Mouse (Mus musculus) kidney, embryonic 16.5 days (tissue): ENCODE measurements around the gene Zar1. TPM values are rescaled to one million over a fixed set of nuclear protein-coding genes. Genes with fewer than 3 reads are reported as not detected.
"Not testable (repeated sequence)": the region's sequence is repeated elsewhere in the genome, so short reads cannot be mapped to it uniquely, and the experiment has no call there.

Experiments used
- ATAC-seq: fragments of 200-750 bp; cut with Nextera tagmentation; 2 replicates; pipeline ENCODE4 v1.8.0; 2017; ENCODE audit warnings: moderate TSS enrichment; ENCODE audit not compliant: low FRiP score, low TSS enrichment
- H3K27ac ChIP-seq: fragments of 300-500 bp; sonication (generic); 2 replicates; pipeline ENCODE4 v1.5.1; 2014; ENCODE audit warnings: low read length
- H3K27me3 ChIP-seq: fragments of 300-500 bp; sonication (generic); 2 replicates; pipeline ENCODE4 v1.6.1; 2014; ENCODE audit warnings: low read length, control low read depth, mixed read lengths; ENCODE audit not compliant: insufficient read depth
- H3K36me3 ChIP-seq: fragments of 300-500 bp; sonication (generic); 2 replicates; pipeline ENCODE4 v1.6.1; 2014; ENCODE audit warnings: low read length, control low read depth, mixed read lengths; ENCODE audit not compliant: insufficient read depth
- H3K4me1 ChIP-seq: fragments of 300-500 bp; sonication (generic); 2 replicates; pipeline ENCODE4 v1.6.1; 2014; ENCODE audit warnings: low read length, control low read depth, mixed read lengths; ENCODE audit not compliant: insufficient read depth
- H3K4me2 ChIP-seq: fragments of 300-500 bp; sonication (generic); replicated peaks from 2 replicates; pipeline ENCODE4 v1.6.1; 2014; ENCODE audit warnings: low read depth, low read length
- H3K4me3 ChIP-seq: fragments of 300-500 bp; sonication (generic); 2 replicates; pipeline ENCODE4 v1.5.1; 2014; ENCODE audit warnings: mild to moderate bottlenecking, low read length
- H3K9ac ChIP-seq: fragments of 300-500 bp; sonication (generic); replicated peaks from 2 replicates; pipeline ENCODE4 v1.6.1; 2014; ENCODE audit warnings: low read length
- H3K9me3 ChIP-seq: fragments of 300-500 bp; sonication (generic); 2 replicates; pipeline ENCODE4 v1.6.1; 2016; ENCODE audit warnings: low read length, control low read depth
- WGBS: fragments of 180-500 bp; shearing (Covaris S2); extraction: QIAGEN DNeasy Blood & Tissue Kit; methylation state at CpG from one replicate; pipeline ENCODE4 v1.1.7; 2014; 5-methylcytosine and 5-hydroxymethylcytosine counted together
- polyA plus RNA-seq: library from polyadenylated mRNA; unstranded; fragments of >200 nt; fragmentation: Nextera tagmentation; extraction: Ambion mirVana; gene quantifications from 2 replicates; pipeline ENCODE4 v1.2.1, GENCODE M21; 2015

Gene Zar1
- polyA plus RNA-seq, 1 experiment from 2014 or later, result 0.30 TPM

DNA sequence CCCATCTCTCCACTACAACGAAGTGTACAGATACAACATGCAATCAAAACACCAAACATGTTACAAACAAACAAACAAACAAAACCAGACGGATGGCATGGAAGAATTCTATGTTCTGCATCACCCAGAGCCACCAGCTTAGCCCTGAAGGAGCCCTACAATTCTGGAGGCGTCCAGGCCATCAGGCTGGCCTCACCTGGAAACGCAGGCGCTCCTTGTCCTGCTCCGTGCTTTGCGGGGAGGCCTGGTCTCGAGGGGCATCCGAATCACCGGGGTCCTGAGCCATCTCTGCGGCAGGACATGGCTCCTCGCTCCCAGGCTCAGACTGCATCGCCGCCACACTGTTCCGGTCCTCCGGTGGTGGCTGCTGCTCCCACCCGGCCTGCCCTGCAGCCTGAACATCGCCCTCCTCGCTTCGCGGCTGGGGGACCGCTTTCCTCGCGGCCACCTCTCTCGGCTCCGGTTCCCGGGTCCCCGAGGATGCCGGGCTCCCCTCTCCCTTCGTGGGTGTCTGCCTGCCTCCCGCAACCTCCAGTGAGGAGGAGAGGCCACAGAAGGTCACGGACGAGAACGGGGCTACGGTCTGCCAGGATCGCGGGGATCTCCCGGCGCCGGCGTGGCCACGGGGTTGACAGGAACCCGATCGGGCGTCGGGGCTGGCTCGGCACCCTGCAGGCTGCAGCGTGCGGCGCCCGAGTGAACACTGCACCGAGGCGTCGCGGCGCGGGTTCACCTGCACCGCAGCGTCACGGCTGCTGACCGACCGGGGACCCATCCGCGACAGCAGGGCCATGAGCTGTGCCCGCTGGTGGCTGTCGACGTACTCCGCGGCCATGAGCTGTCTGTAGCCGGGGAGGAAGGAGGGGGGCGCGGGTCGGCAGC, 725 bp downstream of the Zar1 start:
- not testable (repeated sequence) for H3K4me1 ChIP-seq, H3K27ac ChIP-seq, H3K9me3 ChIP-seq, H3K36me3 ChIP-seq
- 6% methylated on average over 44 of the region's 73 CpGs for WGBS
- Histone ChIP-seq H3K27me3 (peaks cover 15% of the 10 kb centered on the region), H3K4me2 (peak overlapping the region; percentile 80), H3K9ac (0 out of 2 replicates have a peak overlapping the region, but pooled peaks have one; percentile 44), H3K4me3 (peak overlapping the region; percentile 50)
- peak; percentile 82; the same call in 1 of the 2 replicates for ATAC-seq

DNA sequence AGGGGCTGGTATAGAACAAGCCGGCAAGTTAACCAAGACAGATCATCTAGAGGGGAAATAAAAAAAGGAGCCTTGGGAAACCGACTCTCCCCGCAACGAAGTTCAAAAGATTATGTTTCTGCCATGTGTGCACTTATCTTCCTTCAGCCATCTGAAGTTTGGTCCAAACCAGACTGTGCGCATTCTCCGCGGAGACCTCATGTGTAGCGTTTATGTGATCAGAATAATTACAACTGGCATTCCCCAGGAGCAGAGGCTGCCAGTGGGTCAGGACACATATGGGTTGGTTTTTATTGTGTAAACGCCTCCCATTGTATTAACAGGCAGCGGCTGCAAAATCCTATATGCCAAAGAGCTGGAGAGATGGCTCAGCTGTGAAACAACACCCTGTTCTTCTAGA, 1.5 kb downstream of the Zar1 start:
- H3K9ac ChIP-seq, ATAC-seq, H3K4me3 ChIP-seq, H3K27ac ChIP-seq, H3K36me3 ChIP-seq, H3K4me1 ChIP-seq, H3K9me3 ChIP-seq, H3K4me2 ChIP-seq: not testable (repeated sequence)
- peaks cover 15% of the 10 kb centered on the region for H3K27me3 ChIP-seq
- 50% methylated on average over 10 of the region's 10 CpGs for WGBS

DNA sequence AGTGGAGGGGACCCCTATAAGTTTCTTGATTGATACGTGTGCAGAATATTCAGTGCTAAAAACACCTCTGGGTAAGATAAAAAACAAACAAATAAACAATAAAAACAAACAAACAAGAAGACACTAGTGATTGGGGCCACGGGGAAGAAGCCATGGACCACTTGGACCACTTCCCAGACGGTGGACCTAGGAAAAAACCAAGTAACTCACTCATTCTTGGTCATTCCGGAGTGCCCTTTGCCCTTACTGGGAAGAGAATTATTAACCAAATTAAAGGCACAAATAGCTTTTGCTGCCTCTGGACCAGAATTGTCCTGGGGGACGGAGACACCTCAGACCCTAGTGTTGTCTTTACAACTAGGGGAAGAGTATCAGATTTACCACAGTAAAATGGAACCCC, 15.4 kb downstream of the Zar1 start:
- Histone ChIP-seq H3K27ac (no peak overlapping the region), H3K4me1 (no peaks in the 10 kb centered on the region), H3K36me3 (no peaks in the 10 kb centered on the region), H3K4me2 (no peak overlapping the region), H3K27me3 (no peaks in the 10 kb centered on the region), H3K4me3 (no peak overlapping the region), H3K9me3 (peaks cover 12% of the 10 kb centered on the region), H3K9ac (no peak overlapping the region)
- no peak for ATAC-seq
- WGBS, result 80% methylated on average over 5 of the region's 5 CpGs

DNA sequence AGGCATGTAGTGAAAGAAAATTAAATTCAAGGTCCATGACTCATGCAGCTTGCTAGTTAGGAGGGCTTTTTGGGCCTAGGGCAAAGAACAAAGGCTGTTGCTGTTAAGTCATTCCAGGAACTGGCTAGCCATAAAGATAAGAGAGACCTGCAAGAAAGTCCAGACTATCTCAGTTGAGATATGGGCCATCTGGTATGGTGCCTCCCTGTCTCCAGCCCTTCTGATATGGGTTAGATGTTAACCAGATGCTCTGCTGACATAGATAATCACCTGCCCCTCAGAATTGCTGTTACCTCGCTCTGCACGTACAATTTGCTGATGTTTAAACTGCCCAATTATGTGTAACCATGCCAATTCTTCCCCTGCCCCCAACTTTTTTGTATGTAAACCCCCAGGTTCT, 17.9 kb downstream of the Zar1 start:
- not testable (repeated sequence) for H3K4me2 ChIP-seq, H3K4me3 ChIP-seq, H3K36me3 ChIP-seq, ATAC-seq, H3K27ac ChIP-seq, H3K9ac ChIP-seq, H3K27me3 ChIP-seq, H3K9me3 ChIP-seq, H3K4me1 ChIP-seq
- 91% methylated on average over 2 of the region's 2 CpGs for whole genome bisulfite sequencing

DNA sequence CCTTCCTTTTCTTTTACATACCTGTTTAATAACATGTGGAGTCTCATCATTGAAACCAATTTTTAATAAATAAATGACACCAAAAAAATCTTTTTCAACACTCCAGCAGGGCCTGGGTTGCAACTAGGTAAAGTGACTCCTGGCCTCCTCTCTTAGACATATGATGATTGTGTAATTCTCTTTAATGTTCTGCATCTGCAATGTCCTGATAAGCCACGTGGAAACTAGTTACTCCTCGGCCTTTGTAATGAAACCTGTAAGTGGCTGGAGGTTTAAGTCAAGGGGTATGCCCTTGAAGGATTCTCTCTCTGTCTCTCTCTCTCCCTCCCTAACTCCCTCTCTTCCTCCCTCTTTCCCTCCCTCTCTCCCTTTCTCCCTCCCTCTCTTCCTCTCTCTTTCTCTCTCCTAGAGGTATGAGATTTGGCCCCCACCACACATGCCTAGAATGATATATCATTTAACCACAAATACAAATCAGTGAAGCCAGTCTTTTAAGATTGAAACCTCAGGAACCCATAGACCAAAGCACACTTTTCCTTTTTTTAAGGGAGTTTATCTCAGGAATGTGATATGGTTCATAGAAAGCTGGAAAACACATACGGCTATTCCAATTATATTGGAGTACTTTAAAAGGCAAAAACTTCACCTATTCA, 20.0 kb downstream of the Zar1 start:
- 73% methylated on average over 3 of the region's 3 CpGs for whole genome bisulfite sequencing
- Histone ChIP-seq H3K4me3 (no peak overlapping the region), H3K36me3 (no peaks in the 10 kb centered on the region), H3K27ac (no peak overlapping the region), H3K4me1 (peaks cover 6% of the 10 kb centered on the region; the same call in 1 of the 2 replicates), H3K9me3 (no peaks in the 10 kb centered on the region), H3K9ac (no peak overlapping the region), H3K27me3 (no peaks in the 10 kb centered on the region), H3K4me2 (no peak overlapping the region)
- ATAC-seq, result no peak

DNA sequence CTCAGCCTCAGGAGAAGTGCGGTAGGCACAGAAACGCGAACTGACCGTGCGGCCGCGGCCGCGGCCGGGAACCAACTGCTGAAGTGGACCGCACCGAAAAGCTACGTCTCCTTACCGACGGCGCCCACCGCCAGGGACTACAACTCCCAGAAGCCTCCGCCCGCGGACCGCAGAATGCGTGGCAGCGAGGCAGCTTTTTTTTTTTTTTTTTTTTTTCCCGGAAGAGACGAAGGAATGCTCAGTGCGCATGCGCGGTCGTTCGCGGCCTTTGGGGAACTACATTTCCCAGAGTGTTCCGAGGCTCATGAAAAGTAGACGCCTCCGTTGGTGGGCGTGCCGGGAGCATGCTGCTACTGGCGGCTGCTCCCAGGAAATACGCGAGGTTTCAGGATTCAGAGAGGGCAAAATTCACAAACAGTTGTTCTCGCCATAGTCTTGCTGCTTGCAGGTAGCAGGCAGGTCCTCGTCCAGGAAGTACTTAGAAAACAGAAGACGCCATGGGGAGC, 21.5 kb downstream of the Zar1 start, which contains the start of gene Nfxl1:
TSS of gene Nfxl1 (minus strand) at position 141 of the 506 bp plus-strand sequence.
- H3K9ac ChIP-seq, result peak within 1 kb of the TSS; percentile 95
- H3K27me3 ChIP-seq, result no peaks in the 10 kb centered on the region
- H3K27ac ChIP-seq, result peak within 1 kb of the TSS; percentile 76
- peak within 1 kb of the TSS; percentile 80 for H3K4me2 ChIP-seq
- H3K9me3 ChIP-seq, result no peaks in the 10 kb centered on the region
- H3K36me3 ChIP-seq, result peaks cover 3% of the 10 kb centered on the region
- peak within 1 kb of the TSS; percentile 79 for H3K4me3 ChIP-seq
- H3K4me1 ChIP-seq, result peaks cover 6% of the 10 kb centered on the region; the same call in 1 of the 2 replicates
- under 1% methylated on average over 42 of the region's 42 CpGs for WGBS
- peak; percentile 96 for ATAC-seq

DNA sequence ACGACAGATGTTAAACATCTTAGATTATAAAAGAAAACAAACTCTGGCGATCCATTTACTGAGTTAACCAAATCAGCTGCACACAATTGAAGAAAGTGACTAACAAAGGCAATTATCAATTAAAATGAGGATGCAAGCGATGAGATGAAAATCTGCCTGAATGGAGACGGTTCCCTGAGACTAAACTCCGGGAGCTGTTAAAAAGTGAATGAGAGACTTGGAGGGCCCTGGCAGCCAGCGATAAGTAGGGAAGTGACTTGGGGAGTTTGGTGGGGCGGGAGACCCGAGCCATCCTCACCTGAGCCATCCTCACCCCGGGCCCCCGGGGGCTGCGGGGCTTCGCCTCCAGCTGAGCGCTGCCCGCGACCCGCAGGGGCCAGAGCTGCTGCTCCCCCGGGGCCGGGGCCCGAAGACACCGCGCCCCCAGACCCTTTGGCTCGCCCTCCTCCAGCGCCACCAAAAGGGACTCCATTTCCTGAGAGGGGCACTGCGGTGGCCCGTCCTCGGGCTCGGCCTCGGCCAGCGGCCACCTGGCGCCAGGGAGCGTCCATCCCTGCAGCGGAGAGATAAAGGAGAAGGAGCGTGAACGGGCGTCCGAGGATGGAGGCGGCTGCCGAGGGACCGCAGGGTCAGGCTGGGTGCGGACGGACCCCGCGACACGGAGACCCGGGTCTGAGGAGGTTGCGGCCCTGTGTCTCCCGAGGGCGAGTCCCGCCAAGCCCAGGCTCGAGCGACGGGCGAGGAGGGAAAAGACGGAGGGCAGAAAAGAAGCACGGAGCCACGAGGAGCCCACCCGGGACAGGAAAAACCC, 22.1 kb downstream of the Zar1 start:
- peak overlapping the region; percentile 76 for H3K27ac ChIP-seq
- no peaks in the 10 kb centered on the region for H3K27me3 ChIP-seq
- H3K4me1 ChIP-seq, result peaks cover 6% of the 10 kb centered on the region; the same call in 1 of the 2 replicates
- H3K4me2 ChIP-seq, result peak overlapping the region; percentile 80
- peak overlapping the region; percentile 95 for H3K9ac ChIP-seq
- H3K4me3 ChIP-seq, result peak overlapping the region; percentile 79
- no peaks in the 10 kb centered on the region for H3K9me3 ChIP-seq
- WGBS, result under 1% methylated on average over 57 of the region's 57 CpGs
- peaks cover 5% of the 10 kb centered on the region for H3K36me3 ChIP-seq
- peak; percentile 86 for ATAC-seq

DNA sequence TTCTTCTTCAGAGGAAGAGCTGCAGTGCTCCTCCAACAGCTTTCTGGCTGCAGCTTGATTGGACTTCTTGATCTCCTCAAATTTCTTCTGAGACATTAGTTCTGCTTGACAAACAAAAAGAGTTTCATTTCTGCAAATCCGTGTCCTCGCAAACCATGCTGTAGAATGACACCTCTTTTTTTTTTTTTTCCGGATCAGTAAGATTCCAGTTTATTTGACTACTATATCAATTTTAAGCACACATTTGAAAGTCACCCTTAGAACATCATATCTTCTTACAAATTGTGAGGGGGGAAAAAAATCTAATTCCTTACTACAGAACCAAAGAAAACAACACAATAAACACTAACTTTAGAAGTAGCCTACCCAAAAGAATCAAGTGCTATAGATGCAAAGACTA, 24.8 kb downstream of the Zar1 start:
- Histone ChIP-seq H3K4me1 (peaks cover 6% of the 10 kb centered on the region; the same call in 1 of the 2 replicates), H3K9me3 (no peaks in the 10 kb centered on the region), H3K27ac (no peak overlapping the region), H3K9ac (no peak overlapping the region), H3K4me3 (no peak overlapping the region), H3K36me3 (peaks cover 16% of the 10 kb centered on the region), H3K4me2 (no peak overlapping the region), H3K27me3 (no peaks in the 10 kb centered on the region)
- no peak for ATAC-seq
- 65% methylated on average over 3 of the region's 3 CpGs for WGBS

DNA sequence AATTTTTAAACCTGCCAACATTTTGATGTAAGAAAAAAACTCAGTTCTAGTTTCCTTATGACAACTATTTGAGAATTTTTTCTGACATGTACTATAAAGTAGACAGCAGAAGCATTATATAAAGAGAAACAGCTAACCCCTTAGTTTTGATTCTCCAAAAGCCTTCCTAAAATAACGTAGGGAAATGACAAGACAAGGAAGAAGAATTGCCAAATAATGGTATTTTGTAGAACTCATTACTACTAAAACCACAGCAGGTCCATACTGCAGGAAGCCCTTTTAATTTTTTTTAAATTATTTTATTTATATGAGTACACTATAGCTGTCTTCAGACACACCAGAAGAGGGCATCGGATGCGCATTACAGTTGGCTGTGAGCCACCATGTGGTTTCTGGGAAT, 29.8 kb downstream of the Zar1 start:
- Histone ChIP-seq H3K4me3 (no peak overlapping the region), H3K36me3 (peaks cover 19% of the 10 kb centered on the region), H3K27me3 (no peaks in the 10 kb centered on the region), H3K27ac (no peak overlapping the region), H3K4me2 (no peak overlapping the region), H3K9ac (no peak overlapping the region), H3K4me1 (no peaks in the 10 kb centered on the region), H3K9me3 (no peaks in the 10 kb centered on the region)
- ATAC-seq, result no peak
- 93% methylated on average over 3 of the region's 3 CpGs for WGBS
